Mouse (Mus musculus): Measurements from ENCODE around the gene Mrpl48. TPM values are rescaled to one million over a fixed set of nuclear protein-coding genes. Genes with fewer than 3 reads are reported as not detected.
A peak's percentile ranks its signal among the peaks of the same experiment; 100 is the strongest.
"Not testable (repeated sequence)": the region's sequence is repeated elsewhere in the genome, so short reads cannot be mapped to it uniquely, and the experiment has no call there.

Gene Mrpl48
- total RNA-seq, 1 experiment from 2014 or later, result 84.2 TPM

- ATAC-seq (replicated peaks; ENCODE audit: low read depth, poor library complexity, severe bottlenecking), result peak; percentile 95
These were observed 17.1 kb downstream of the Mrpl48 start for GRCm38 (mm10) chr7:100590845-100591521.

DNA sequence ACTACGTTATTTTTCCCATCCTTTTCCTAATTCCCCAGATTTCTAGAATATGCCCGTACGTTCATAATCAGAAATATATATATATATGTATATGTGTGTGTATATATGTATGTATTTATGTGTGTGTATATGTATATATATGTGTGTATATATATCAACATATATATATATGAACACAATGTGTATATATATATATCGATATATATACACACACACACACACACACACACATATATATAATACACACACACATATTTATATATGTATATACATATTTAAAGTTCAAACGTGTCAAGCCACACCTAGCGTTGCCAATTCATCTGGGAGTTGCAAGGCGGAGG, 17.6 kb downstream of the Mrpl48 start:
- no peak for ATAC-seq (replicated peaks; ENCODE audit: low read depth, poor library complexity, severe bottlenecking)

DNA sequence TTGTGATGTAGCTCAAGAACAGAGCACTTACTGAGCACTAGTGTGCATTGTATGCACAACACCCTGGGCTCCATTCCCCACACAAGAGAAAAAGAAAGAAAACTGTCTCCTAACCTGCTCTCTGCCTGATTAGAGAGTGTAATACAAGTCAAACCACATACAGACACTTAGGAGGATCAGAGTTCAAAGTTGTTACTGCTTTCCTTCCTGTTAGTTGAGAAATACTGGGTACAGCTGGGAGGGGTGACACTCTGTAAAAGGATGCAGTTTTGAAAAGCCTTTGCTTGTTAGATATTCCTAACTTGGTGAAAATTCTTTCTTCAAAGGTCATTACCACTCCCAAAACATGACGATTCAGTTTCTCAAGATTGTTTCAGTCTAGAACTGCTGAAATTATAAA, 18.3 kb downstream of the Mrpl48 start:
- no peak for ATAC-seq (replicated peaks; ENCODE audit: low read depth, poor library complexity, severe bottlenecking)

DNA sequence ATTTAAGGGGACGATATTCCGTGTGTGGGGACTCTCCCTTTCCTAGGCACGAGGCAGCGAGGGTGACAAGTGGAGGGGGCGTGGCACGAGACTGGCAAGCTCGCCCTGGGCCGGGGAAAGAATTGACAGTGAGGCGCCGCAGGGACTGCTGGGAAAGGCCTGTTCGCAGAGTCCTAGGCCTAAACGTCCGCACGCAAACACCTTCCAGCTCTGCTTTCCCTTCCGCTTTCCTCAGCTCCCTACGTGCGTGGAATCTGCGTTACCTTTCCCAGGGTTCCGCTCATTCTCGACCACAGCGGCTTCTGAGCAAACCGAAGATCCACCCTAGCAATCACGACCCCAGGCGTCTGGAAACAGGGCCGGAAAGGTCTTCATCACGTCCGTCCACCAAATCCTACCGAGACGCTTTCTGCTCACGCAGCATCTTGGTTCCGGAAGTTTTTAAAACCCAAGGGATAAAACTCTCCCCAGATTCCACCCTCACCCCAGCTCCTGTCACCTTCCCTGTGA, 25.3 kb downstream of the Mrpl48 start:
- ATAC-seq (replicated peaks; ENCODE audit: low read depth, poor library complexity, severe bottlenecking), result peak; percentile 99

- no peak for ATAC-seq (replicated peaks; ENCODE audit: low read depth, poor library complexity, severe bottlenecking)
These were observed 25.9 kb downstream of the Mrpl48 start for GRCm38 (mm10) chr7:100582235-100582634.

- ATAC-seq (replicated peaks; ENCODE audit: low read depth, poor library complexity, severe bottlenecking), result no peak
These were observed 29.3 kb downstream of the Mrpl48 start for GRCm38 (mm10) chr7:100578794-100579193.

- no peak for ATAC-seq (replicated peaks; ENCODE audit: low read depth, poor library complexity, severe bottlenecking)
These were observed 35.4 kb downstream of the Mrpl48 start for GRCm38 (mm10) chr7:100572704-100573103.

GRCm38 (mm10) chr7:100572061-100572460, 36.0 kb downstream of the Mrpl48 start:
- ATAC-seq (replicated peaks; ENCODE audit: low read depth, poor library complexity, severe bottlenecking), result no peak

GRCm38 (mm10) chr7:100570930-100571715, 37.0 kb downstream of the Mrpl48 start:
- ATAC-seq (replicated peaks; ENCODE audit: low read depth, poor library complexity, severe bottlenecking), result peak; percentile 45; the same call in 1 of the 2 replicates

DNA sequence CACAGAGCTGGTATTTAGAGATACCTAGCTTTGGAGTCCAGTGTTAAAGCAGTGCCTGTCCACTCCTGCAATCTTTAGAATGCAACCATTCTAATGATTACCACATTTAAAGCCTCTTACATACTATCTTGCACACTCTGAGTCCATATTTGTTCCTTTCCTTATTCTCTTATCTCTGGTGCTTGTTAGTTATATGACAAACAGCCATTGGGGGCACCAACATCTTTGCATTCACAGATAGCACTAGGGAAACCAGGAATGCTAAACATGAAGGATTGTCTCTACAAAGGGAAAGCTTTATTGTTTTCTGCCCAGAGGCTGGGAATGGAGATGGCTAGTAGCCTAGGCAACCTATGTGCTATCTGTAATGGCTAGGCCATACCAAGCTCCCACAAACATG, 38.2 kb downstream of the Mrpl48 start:
- ATAC-seq (replicated peaks; ENCODE audit: low read depth, poor library complexity, severe bottlenecking), result no peak

GRCm38 (mm10) chr7:100567238-100567637, 40.9 kb downstream of the Mrpl48 start:
- ATAC-seq (replicated peaks; ENCODE audit: low read depth, poor library complexity, severe bottlenecking), result not testable (repeated sequence)

GRCm38 (mm10) chr7:100561861-100562587, 46.1 kb downstream of the Mrpl48 start:
- ATAC-seq (replicated peaks; ENCODE audit: low read depth, poor library complexity, severe bottlenecking), result no peak

- 0 out of 2 replicates have a peak, but pooled peaks have one; percentile 32 for ATAC-seq (replicated peaks; ENCODE audit: low read depth, poor library complexity, severe bottlenecking)
These were observed 48.8 kb downstream of the Mrpl48 start for GRCm38 (mm10) chr7:100559331-100559730.

GRCm38 (mm10) chr7:100557241-100557640, 50.9 kb downstream of the Mrpl48 start:
- no peak for ATAC-seq (replicated peaks; ENCODE audit: low read depth, poor library complexity, severe bottlenecking)

- ATAC-seq (replicated peaks; ENCODE audit: low read depth, poor library complexity, severe bottlenecking), result no peak
These were observed 52.6 kb downstream of the Mrpl48 start for GRCm38 (mm10) chr7:100555431-100555951.

DNA sequence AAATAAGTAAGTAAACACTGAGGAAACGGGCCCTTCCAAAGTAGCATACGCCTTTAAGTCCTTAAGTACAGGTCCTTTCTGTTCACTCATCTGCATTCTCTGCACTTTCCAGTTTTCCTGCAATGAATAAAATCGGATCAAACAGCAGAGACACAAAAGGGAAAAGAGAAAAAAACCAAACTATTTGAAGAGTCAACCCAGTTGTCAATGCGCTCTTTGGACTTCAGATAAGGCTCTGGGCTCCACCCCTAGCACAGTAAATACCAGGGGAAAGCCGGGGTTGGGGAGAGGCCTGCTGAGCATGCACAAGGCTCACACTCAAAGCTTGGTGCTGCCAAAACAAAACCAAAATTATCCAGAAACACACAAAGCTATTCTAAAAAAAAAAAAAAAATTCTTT, 53.2 kb downstream of the Mrpl48 start:
- no peak for ATAC-seq (replicated peaks; ENCODE audit: low read depth, poor library complexity, severe bottlenecking)

DNA sequence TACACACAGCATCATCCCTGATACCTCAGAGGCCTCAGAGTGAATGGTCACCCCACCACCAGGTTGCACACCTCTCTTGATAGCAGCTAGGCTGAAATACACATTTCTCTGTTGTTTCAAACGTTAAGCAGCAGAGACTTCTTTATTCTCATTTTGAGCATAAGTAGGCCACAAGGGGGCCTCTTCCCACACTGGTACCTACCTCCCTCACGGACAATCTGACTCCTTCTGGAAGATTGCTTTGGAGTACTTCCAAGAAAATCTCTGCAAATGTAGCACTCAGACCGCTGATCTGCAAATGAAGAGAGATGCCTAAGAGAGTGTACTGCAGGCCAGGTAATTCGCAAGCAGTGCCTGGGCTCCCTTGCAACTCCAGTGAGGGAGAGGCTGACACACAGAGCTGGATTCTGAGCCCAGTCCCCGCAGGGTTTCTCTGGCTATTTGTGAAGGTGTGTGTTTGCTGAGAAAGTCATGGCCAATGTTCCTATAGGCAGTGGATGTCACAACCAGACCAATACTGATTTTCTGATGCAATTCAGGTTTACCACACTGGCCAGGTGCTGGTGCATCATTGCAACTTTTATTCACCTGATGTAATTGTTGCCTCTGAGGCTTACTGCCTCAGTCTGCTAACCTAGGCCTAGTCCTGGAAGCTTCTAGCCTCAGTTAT, 57.6 kb downstream of the Mrpl48 start:
- ATAC-seq (replicated peaks; ENCODE audit: low read depth, poor library complexity, severe bottlenecking), result no peak

DNA sequence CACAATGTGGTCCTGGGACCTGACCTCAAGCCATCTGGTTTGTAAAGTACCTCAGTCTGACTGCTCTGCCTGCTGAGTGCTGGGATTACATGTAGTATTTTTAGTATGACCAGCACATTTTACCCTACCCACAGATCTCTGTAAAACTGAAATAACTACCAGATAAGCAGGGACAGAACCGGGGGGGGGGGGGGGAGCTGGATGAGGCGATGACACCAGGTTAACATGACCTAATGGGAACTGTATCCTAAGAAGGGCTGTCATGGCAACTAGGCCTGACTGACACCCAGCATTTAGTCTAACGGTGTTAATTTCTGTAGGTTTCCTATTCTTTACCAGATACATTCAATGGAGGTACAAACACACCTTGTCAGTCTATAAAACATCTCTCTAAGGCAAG, 58.3 kb downstream of the Mrpl48 start:
- ATAC-seq (replicated peaks; ENCODE audit: low read depth, poor library complexity, severe bottlenecking), result no peak

DNA sequence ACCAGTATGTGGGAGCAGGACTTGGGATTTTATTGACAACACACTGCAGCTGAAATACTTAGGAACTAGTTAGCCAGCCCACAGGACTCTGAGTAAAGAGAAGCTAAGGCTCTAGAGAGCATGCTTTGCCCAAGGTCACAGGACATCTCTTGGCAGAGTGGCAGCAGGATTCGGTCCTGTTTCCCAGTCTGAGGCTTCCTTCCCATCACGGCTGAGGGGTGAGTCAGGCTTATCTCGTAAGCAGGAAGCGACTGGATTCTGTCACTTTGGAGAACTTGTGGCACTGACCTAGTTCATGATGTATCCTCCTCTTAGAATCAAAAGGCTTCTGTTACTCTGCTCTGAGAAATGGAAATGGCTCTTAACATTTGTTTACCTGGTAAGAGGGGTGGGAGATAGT, 60.5 kb downstream of the Mrpl48 start:
- ATAC-seq (replicated peaks; ENCODE audit: low read depth, poor library complexity, severe bottlenecking), result no peak

GRCm38 (mm10) chr7:100544437-100544836, 63.7 kb downstream of the Mrpl48 start:
- ATAC-seq (replicated peaks; ENCODE audit: low read depth, poor library complexity, severe bottlenecking), result no peak

Data from common myeloid progenitor, adult 5-6 weeks (primary cell).